Mouse (Mus musculus) cortical plate, adult 2 months (tissue): Measurements from ENCODE around the gene Trappc13. TPM values are rescaled to one million over a fixed set of nuclear protein-coding genes. Genes with fewer than 3 reads are reported as not detected.
A peak's percentile ranks its signal among the peaks of the same experiment; 100 is the strongest.

Source experiments
- H3K27ac ChIP-seq: fragments of 200-500 bp; 2 replicates; pipeline ENCODE4 v1.5.1; 2012; ENCODE audit warnings: low read length, control low read depth, inconsistent platforms; ENCODE audit not compliant: insufficient read depth
- H3K4me1 ChIP-seq: fragments of 200-500 bp; 2 replicates; pipeline ENCODE4 v1.6.1; 2011; ENCODE audit warnings: low read length; ENCODE audit not compliant: control insufficient read depth, insufficient read depth
- H3K4me3 ChIP-seq: fragments of 200-500 bp; 2 replicates; pipeline ENCODE4 v1.5.1; 2011; ENCODE audit warnings: mild to moderate bottlenecking, low read length, control low read depth; ENCODE audit not compliant: insufficient read depth
- CTCF ChIP-seq: fragments of 200-500 bp; IDR thresholded peaks from 2 replicates; pipeline ENCODE4 v1.5.1; 2011; ENCODE audit warnings: mild to moderate bottlenecking, control low read depth, low read length; ENCODE audit not compliant: insufficient read depth; ENCODE audit errors: extremely low read depth
- POLR2A ChIP-seq: fragments of 200-500 bp; IDR thresholded peaks from 2 replicates; pipeline ENCODE4 v1.6.1; 2011; ENCODE audit warnings: mild to moderate bottlenecking, low read length, control low read depth; ENCODE audit not compliant: insufficient read depth; ENCODE audit errors: extremely low read depth
- polyA plus RNA-seq: library from polyadenylated mRNA; depleted of rRNA; stranded (reverse); fragments of >200 nt; gene quantifications from 2 replicates; pipeline ENCODE4 v1.2.3, GENCODE M21; 2012

Gene Trappc13
- polyA plus RNA-seq, 1 experiment: 27.5 TPM

DNA sequence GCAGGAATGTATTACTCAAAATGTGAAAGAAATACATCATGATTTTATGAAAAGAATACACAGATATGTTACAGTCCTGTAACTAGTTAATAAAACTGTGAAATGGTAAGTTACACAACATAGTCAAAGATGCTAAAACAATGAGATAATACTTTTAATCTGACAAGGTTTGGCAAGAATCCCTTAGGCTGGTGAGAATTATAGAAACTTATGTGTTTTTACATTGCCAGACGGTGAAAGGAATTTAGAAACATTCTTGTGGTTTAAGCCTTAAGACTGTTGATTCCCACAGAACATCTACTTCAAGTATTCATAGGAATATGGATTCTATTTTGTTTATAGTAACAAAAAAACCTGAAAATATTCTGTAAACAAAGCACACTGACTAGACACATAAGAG is 22.6 kb downstream of the Trappc13 start:
- TF ChIP-seq POLR2A (no peak), CTCF (no peak)
- no peaks in the 10 kb centered on the region for H3K4me1 ChIP-seq
- H3K4me3 ChIP-seq: no peak overlapping the region
- no peak overlapping the region for H3K27ac ChIP-seq

DNA sequence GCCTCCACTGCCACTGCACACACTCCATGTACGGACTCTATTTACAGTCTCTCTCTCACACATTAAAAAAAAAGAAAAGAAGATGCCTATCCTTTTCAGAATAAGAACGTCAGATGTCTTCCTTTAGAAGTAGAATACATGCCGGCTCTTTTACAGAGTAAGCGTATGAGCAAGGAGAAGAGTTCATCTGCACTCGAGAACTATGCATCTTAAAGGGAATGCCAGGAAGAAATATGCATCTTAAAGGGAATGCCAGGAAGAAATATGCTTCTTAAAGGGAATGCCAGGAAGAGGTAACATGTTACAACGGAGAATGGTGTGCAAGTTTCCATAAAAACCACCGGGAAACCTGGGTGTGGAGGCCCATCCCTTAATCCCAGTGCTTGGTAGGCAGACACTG is 23.2 kb downstream of the Trappc13 start:
- TF ChIP-seq CTCF (no peak), POLR2A (no peak)
- Histone ChIP-seq H3K4me3 (no peak overlapping the region), H3K4me1 (no peaks in the 10 kb centered on the region), H3K27ac (no peak overlapping the region)

DNA sequence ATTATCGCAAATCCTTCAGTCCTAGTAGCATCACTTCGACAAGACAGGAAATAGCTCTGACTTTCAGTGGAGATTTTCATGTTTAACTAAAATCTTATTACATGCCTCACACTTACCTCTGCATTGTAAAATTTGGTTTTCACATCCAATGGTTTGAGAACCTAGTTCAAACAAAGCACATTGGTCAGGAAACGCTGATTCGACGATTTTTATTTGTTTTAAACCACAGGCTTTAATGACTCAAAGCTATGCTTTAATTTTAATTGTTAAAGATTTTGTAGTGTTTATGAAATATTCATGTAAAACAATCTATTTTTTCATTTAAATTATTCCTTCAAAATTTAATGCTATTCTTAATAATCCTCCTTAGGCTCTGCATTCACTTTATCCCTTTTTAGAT is 24.1 kb downstream of the Trappc13 start:
- Histone ChIP-seq H3K4me3 (no peak overlapping the region), H3K27ac (no peak overlapping the region), H3K4me1 (no peaks in the 10 kb centered on the region)
- TF ChIP-seq CTCF: no peak
- TF ChIP-seq POLR2A: no peak

DNA sequence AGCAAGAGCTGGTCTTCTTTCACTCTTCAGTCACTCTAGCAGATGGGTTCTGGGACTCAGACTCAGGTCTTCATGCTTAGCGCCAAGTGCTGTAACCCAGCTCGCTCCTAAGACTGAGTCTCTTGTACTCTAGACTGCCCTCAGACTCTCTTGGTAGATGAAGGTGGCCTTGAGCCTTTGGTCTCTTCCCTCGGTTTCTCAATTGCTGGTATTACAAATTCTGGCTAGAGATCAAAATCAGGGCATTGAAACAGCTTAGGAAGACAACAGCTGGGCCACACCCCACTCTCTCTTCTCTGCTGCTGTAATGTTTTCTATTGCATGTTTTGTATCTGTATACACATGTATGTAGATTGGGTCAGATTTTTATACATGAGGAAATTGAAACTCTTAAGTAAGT is 32.6 kb downstream of the Trappc13 start:
- Histone ChIP-seq H3K27ac (no peak overlapping the region), H3K4me1 (no peaks in the 10 kb centered on the region), H3K4me3 (no peak overlapping the region)
- TF ChIP-seq CTCF (no peak), POLR2A (no peak)

DNA sequence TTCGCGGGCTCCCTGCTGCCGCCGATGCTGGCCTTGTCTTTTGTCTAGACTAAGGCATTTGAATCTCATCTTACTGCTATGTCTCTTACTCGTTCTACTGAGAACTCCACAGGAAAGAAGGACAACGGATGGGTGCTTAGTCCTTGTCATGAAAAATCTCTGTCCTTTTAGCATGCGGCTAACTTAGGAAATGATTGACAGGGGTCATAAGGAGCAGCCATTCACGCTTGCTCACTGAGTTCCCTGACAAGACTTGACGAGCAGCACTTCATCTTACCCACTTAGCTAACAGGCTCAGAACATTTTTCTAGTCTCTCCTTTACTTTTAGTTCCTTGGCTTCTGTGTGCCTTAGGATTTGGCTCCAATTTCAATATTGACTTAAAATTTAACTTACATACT is 33.4 kb downstream of the Trappc13 start:
- H3K4me3 ChIP-seq: no peak overlapping the region

DNA sequence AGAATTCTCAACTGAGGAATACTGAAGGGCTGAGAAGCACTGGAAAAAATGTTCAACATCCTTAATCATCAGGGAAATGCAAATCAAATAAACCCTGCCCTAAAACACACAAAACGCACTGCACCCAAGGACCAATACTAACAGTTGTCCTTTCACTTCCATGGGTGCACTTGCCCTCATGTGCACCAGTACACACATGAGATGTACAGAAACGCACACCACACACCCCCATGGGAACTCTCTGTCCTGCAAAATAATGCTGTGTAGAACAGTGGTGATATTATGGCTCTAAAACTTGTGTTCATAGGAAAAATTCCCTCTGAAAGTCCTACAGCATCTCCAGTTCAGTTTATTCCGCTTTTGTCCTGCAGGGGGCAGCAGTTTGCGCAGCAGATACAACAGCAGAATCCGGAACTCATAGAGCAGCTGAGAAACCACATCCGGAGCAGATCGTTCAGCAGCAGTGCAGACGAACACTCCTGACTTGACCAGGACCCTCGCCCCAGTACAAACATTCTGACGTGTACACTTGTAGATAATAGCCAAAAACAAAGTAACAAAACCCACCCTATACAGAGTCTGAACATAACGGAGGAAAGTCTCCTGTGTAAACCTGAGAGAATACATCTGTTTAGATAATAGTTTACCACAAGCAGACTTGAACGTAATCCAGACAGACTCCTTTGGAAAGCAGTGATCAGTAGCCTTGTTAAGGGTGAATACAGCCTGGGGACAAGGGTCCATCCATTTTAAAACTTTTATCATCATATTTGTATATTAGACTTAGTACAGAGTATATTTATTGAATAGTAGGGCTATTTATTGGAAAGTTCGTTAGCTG is 38.7 kb downstream of the Trappc13 start:
- peak; percentile 71 for TF ChIP-seq CTCF
- TF ChIP-seq POLR2A: 0 out of 2 replicates have a peak, but pooled peaks have one; percentile 34
- no peak overlapping the region for H3K4me3 ChIP-seq
- H3K4me1 ChIP-seq: no peaks in the 10 kb centered on the region
- H3K27ac ChIP-seq: no peak overlapping the region

More for the DNA sequence above, 33.4 kb downstream of the Trappc13 start:
- TF ChIP-seq CTCF: no peak
- no peak for TF ChIP-seq POLR2A
- H3K4me1 ChIP-seq: no peaks in the 10 kb centered on the region
- H3K27ac ChIP-seq: no peak overlapping the region

DNA sequence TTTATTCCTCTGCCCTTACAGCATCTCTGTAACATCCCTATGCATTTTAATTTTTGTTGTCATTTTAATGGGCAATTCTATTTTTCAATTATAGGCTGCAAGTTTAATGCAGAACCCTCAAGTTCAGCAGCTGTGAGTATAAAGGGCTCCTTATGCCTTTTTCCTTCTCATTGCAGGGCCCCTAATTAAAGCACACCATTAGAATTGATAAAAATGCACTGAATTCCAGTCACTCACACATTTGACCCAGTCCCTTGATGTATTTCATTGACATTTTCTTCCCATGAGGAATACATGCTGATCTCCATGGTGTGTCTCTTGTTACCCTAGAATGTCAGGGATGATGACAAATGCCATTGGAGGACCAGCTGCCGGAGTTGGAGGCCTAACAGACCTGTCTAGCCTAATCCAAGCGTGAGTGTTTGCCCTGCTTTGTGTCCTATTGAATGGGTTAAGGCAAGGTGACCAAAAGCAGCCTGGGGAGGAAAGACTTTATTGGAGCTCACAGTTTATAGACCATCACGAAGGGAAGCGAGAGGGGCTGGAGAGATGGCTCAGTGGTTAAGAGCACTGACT is 43.7 kb downstream of the Trappc13 start:
- no peak for TF ChIP-seq CTCF
- no peak for TF ChIP-seq POLR2A
- Histone ChIP-seq H3K4me3 (no peak overlapping the region), H3K27ac (no peak overlapping the region; the same call in 1 of the 2 replicates), H3K4me1 (no peaks in the 10 kb centered on the region)

DNA sequence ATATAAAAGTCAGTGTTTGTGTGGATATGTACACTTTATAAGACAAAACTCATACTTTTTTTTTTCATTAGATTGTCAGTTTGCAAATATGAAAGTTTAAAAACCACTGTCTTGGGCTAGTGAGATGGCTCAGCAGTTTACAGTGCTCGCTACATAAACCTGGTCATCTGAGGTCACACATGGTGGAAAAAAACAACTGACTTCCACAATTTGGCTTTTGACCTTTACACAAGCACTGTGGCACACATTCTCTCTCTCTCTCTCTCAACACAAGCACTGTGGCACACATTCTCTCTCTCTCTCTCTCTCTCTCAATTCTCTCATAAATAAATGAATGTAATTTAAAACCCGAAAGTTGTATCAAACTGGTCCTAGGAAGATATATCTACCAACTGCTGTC is 45.7 kb downstream of the Trappc13 start:
- TF ChIP-seq CTCF: no peak
- TF ChIP-seq POLR2A: no peak

DNA sequence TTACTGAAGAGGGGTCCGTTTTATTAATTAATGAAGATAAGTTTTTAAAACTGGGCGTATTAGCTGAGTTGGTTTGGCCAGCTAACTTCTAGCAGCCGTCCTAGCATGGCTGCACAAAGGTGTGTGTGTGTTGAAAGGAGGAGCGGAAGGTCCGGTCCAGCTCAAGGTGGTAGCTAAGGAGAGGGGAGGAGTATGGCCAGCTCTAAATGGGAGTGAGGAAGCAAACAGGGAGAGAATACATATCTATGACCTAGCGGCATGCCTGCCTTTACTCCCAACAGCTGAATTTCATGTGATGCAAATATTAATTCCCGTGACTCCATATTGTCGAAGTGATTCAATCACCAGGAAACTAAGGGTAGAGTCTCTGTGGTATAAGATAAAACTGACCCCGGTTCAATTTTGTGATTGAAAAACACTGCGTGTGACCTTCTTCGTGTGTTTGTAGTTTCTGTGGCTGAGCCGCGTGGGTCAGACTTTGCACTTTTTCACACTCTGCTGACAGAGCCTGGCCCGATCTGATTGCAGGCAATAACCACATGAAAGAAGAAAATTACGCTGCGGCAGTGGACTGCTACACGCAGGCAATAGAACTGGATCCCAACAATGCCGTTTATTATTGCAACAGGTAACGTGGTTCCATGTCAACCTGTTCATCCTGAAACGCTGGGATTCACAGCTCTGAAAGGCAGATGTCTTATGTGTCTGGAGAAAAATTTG is 54.4 kb downstream of the Trappc13 start:
- H3K4me3 ChIP-seq: no peak overlapping the region
- TF ChIP-seq CTCF (no peak), POLR2A (no peak)
- no peaks in the 10 kb centered on the region; the same call in 1 of the 2 replicates for H3K4me1 ChIP-seq
- H3K27ac ChIP-seq: no peak overlapping the region

More for the DNA sequence above, 45.7 kb downstream of the Trappc13 start:
- no peak overlapping the region for H3K27ac ChIP-seq
- H3K4me1 ChIP-seq: no peaks in the 10 kb centered on the region
- H3K4me3 ChIP-seq: no peak overlapping the region
